Mouse (Mus musculus): ENCODE results near the gene Scube1. TPM values are rescaled to one million over a fixed set of nuclear protein-coding genes. Genes with fewer than 3 reads are reported as not detected.

Gene Scube1
- polyA plus RNA-seq, 1 experiment from 2014 or later: 10.4 TPM

DNA sequence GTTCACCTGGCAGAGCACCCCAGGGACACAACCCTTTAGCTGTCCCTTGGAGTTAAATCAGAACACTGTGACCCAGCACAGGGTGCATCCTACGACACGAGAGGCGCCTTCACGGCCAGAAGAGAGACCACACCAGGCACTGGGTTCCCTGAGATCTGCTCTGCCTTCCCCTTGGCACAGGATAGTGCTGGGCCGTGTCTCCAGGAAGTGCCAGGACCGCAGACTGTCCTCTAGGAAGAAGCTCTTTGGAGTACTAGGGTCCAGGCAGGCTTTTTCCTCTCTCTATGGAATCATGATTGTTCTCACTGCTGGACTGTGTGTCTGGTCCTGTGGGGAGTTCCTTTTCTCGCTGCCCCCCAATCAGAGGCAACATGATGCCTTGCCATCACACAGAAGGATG lies 44.5 kb downstream of the Scube1 start:
- H3K4me2 ChIP-seq: no peak overlapping the region
- H3K27me3 ChIP-seq (replicated peaks): peaks cover 12% of the 10 kb centered on the region; the same call in 1 of the 2 replicates
- no peak for ATAC-seq (ENCODE audit: low FRiP score)
- no peak overlapping the region for H3K4me3 ChIP-seq (replicated peaks)
- no peaks in the 10 kb centered on the region for H3K36me3 ChIP-seq
- WGBS: 90% methylated on average over 7 of the region's 7 CpGs
- no peak overlapping the region for H3K9ac ChIP-seq (replicated peaks)
- no peak overlapping the region for H3K27ac ChIP-seq (replicated peaks)
- peaks cover 18% of the 10 kb centered on the region for H3K4me1 ChIP-seq
- no peaks in the 10 kb centered on the region for H3K9me3 ChIP-seq (replicated peaks)

DNA sequence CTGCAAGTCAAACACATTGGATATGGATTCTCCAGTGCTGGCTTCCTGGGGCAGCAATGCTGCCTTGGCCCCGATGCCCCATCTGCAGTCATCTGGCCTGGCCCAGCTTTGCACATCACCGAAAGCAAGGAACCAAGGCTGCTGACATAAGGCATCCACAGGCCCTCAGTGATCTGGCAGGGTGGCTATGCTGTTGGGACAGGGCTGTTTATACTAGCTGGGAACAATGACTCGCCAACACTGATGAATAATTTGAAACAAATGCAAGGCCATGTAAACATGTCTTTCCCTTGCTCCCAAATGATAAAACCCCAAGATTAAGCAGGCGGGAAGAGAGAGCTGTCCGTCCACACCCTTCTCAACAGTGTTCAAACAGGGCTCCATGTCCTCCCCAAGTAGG lies 45.1 kb downstream of the Scube1 start:
- no peaks in the 10 kb centered on the region for H3K36me3 ChIP-seq
- no peak overlapping the region for H3K4me2 ChIP-seq
- H3K9me3 ChIP-seq (replicated peaks): no peaks in the 10 kb centered on the region
- H3K27me3 ChIP-seq (replicated peaks): peaks cover 16% of the 10 kb centered on the region; the same call in 1 of the 2 replicates
- H3K4me1 ChIP-seq: peaks cover 18% of the 10 kb centered on the region
- H3K4me3 ChIP-seq (replicated peaks): no peak overlapping the region
- ATAC-seq (ENCODE audit: low FRiP score): no peak
- H3K9ac ChIP-seq (replicated peaks): no peak overlapping the region
- no peak overlapping the region for H3K27ac ChIP-seq (replicated peaks)
- whole genome bisulfite sequencing: 90% methylated on average over 5 of the region's 5 CpGs

DNA sequence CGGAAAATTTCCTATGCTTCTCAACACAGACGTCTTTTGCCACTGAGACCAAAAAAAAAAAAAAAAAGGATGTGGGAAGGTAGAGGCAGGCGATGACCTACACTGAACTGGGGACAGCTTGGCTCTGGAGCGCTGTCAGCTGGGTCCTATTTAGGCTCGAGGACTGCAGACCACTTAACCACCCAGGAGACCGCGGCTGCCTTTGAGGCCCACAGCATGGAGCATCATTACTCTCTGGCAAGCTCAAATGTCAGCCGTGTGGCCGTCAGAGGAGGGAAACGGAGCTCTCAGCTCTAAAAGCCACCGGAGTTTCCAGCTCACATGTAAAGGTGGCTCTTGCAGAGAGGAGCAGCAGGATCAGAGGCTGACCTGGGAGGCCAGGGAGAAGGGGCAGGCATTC lies 46.2 kb downstream of the Scube1 start:
- no peaks in the 10 kb centered on the region for H3K36me3 ChIP-seq
- ATAC-seq (ENCODE audit: low FRiP score): no peak
- H3K27ac ChIP-seq (replicated peaks): no peak overlapping the region; the same call in 1 of the 2 replicates
- peaks cover 16% of the 10 kb centered on the region; the same call in 1 of the 2 replicates for H3K27me3 ChIP-seq (replicated peaks)
- H3K9ac ChIP-seq (replicated peaks): no peak overlapping the region
- whole genome bisulfite sequencing: 5% methylated on average over 11 of the region's 11 CpGs
- H3K4me2 ChIP-seq: no peak overlapping the region; the same call in 1 of the 2 replicates
- peaks cover 18% of the 10 kb centered on the region for H3K4me1 ChIP-seq
- H3K4me3 ChIP-seq (replicated peaks): no peak overlapping the region
- H3K9me3 ChIP-seq (replicated peaks): no peaks in the 10 kb centered on the region

DNA sequence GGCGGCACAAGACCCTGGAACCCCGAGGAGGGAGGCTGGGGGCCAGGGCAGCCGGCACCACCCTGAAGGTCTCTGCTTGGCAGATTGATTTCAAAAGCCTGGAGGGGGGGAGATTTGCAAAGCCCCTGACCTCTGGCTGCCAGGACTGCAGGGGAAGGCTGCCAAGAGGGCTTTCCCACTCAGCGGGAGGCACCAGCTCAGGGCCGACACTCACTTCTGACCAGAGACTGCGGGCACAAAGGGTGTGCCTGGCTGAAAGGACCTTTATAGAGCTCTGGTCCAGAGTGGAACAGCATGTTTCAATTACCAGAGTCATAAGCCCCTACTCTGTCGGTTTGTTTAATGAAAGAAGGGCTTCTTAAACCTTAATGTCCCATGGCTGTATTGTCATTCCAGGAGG lies 46.7 kb downstream of the Scube1 start:
- 14% methylated on average over 7 of the region's 7 CpGs for WGBS
- no peaks in the 10 kb centered on the region for H3K36me3 ChIP-seq
- H3K27me3 ChIP-seq (replicated peaks): peaks cover 16% of the 10 kb centered on the region; the same call in 1 of the 2 replicates
- H3K4me3 ChIP-seq (replicated peaks): no peak overlapping the region
- H3K27ac ChIP-seq (replicated peaks): no peak overlapping the region
- peaks cover 18% of the 10 kb centered on the region for H3K4me1 ChIP-seq
- ATAC-seq (ENCODE audit: low FRiP score): no peak
- H3K9ac ChIP-seq (replicated peaks): no peak overlapping the region
- peak overlapping the region; percentile 17; the same call in 1 of the 2 replicates for H3K4me2 ChIP-seq
- no peaks in the 10 kb centered on the region for H3K9me3 ChIP-seq (replicated peaks)

DNA sequence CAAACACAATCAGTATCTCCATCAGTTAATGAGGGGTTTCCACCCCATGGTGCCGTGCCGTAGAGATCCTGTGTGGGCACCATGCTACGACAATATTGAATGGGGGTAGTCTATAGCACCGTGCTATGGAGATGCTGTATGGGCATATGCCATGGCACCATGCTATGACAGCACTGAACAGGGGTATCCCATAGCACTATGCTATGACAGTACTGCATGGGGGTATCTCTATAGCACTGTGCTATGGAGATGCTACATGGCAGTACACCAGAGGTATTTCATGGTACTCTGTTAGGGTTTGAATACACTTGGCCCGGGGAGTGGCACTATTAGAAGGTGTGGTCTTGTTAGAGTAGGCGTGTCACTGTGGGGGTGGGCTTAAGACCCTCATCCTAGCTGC lies 47.7 kb downstream of the Scube1 start:
- Histone ChIP-seq H3K4me2 (no peak overlapping the region), H3K36me3 (no peaks in the 10 kb centered on the region), H3K27ac (replicated peaks) (no peak overlapping the region), H3K27me3 (replicated peaks) (peaks cover 16% of the 10 kb centered on the region; the same call in 1 of the 2 replicates), H3K9ac (replicated peaks) (no peak overlapping the region), H3K4me3 (replicated peaks) (no peak overlapping the region), H3K4me1 (peaks cover 18% of the 10 kb centered on the region), H3K9me3 (replicated peaks) (no peaks in the 10 kb centered on the region)
- no peak for ATAC-seq (ENCODE audit: low FRiP score)
- WGBS: 93% methylated on average over 6 of the region's 6 CpGs

DNA sequence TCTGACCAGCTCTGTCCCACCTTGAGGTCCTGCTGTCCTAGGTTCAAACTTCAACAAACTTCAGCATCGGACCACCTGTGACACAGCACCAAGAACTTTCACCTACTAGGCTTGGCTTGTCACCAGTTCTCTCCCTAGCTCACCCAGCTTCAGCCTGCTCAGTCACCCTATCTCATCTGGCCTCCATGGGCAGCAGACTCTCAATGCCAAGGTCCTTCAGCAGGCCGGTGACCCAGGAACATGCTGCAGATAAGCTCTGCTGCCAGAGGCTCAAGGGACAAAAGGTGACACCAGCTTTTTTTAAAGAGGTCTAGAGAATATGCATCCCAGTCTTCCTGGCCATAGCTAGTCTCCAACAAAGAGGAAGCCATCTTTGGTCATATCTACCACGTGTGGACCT lies 48.5 kb downstream of the Scube1 start:
- no peaks in the 10 kb centered on the region for H3K9me3 ChIP-seq (replicated peaks)
- no peak overlapping the region for H3K4me3 ChIP-seq (replicated peaks)
- no peak overlapping the region for H3K4me2 ChIP-seq
- H3K36me3 ChIP-seq: no peaks in the 10 kb centered on the region
- ATAC-seq (ENCODE audit: low FRiP score): no peak
- WGBS: 95% methylated on average over 3 of the region's 3 CpGs
- H3K27ac ChIP-seq (replicated peaks): no peak overlapping the region
- H3K27me3 ChIP-seq (replicated peaks): peaks cover 16% of the 10 kb centered on the region; the same call in 1 of the 2 replicates
- peaks cover 18% of the 10 kb centered on the region for H3K4me1 ChIP-seq
- H3K9ac ChIP-seq (replicated peaks): no peak overlapping the region

DNA sequence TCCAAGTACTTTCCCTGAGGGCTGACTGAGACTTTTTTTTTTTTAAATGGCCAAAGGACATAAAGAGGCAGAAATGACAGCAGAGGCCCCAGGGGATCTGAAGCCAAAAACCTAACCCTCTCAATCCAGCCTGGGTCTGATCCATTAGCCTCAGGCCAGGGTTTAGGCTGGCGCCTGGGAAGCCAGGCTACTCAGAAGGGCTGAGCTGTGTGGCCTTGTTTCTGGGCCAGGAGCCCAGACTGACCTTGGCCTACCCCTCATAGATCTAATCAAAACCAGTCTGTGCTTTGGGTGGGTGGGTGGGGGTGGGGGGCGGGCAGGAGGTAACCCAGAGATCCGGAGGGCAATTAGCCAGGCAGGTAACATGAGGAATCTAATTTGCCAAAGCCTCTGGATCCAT lies 51.2 kb downstream of the Scube1 start:
- H3K9ac ChIP-seq (replicated peaks): no peak overlapping the region
- 82% methylated on average over 3 of the region's 3 CpGs for WGBS
- H3K4me3 ChIP-seq (replicated peaks): no peak overlapping the region
- H3K36me3 ChIP-seq: no peaks in the 10 kb centered on the region
- H3K27me3 ChIP-seq (replicated peaks): peaks cover 11% of the 10 kb centered on the region; the same call in 1 of the 2 replicates
- peaks cover 10% of the 10 kb centered on the region for H3K4me1 ChIP-seq
- ATAC-seq (ENCODE audit: low FRiP score): no peak
- no peak overlapping the region for H3K4me2 ChIP-seq
- H3K27ac ChIP-seq (replicated peaks): no peak overlapping the region
- H3K9me3 ChIP-seq (replicated peaks): no peaks in the 10 kb centered on the region

DNA sequence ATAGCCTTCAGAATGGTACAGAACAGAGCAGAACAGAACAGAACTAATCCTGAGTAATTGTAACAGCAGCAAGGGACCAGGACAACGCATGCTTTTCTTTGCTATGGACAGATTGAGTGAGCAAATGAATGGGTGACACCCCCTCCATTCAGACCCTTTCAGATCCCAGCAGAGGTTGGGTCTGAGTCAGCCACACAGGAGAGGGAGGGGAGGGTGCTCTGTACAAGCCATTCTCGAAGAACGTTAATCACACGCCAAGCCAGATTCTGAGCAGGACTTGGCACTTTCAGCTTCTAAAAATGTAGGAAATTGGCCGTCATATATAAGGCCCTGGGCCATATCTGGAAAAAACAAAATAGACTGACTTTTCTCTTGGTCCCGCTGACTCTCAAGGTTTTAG lies 57.3 kb downstream of the Scube1 start:
- H3K9ac ChIP-seq (replicated peaks): no peak overlapping the region
- peaks cover 22% of the 10 kb centered on the region for H3K4me1 ChIP-seq
- 0 out of 2 replicates have a peak, but pooled peaks cover 4% of the 10 kb centered on the region for H3K27me3 ChIP-seq (replicated peaks)
- H3K4me2 ChIP-seq: no peak overlapping the region
- WGBS: 38% methylated on average over 6 of the region's 6 CpGs
- no peaks in the 10 kb centered on the region for H3K36me3 ChIP-seq
- no peak overlapping the region for H3K27ac ChIP-seq (replicated peaks)
- no peaks in the 10 kb centered on the region for H3K9me3 ChIP-seq (replicated peaks)
- no peak overlapping the region for H3K4me3 ChIP-seq (replicated peaks)
- no peak for ATAC-seq (ENCODE audit: low FRiP score)

DNA sequence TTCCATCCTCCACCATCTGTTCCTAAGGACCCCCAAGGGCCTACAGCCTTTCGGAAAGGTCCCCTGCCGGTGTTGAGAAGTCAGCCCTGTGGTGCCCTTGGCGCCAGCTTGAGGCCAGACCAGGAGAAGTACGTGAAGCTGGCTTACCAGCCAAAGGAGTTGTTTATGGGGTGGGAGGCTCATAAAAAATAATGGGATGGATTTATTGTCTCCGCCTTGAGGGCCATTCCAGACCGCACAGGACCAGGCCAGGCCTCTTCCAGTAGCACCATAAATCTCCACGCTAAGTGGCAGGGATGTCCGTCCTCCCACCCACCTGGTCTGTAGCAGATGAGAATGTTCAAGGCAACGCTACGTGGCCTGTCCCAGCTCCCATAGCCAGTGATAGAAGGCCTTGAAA lies 58.4 kb downstream of the Scube1 start:
- Histone ChIP-seq H3K36me3 (no peaks in the 10 kb centered on the region), H3K4me2 (no peak overlapping the region), H3K9ac (replicated peaks) (no peak overlapping the region), H3K4me1 (peaks cover 22% of the 10 kb centered on the region), H3K4me3 (replicated peaks) (no peak overlapping the region), H3K27me3 (replicated peaks) (0 out of 2 replicates have a peak, but pooled peaks cover 4% of the 10 kb centered on the region), H3K27ac (replicated peaks) (no peak overlapping the region), H3K9me3 (replicated peaks) (no peaks in the 10 kb centered on the region)
- ATAC-seq (ENCODE audit: low FRiP score): no peak; the same call in 1 of the 2 replicates
- WGBS: 27% methylated on average over 10 of the region's 10 CpGs

DNA sequence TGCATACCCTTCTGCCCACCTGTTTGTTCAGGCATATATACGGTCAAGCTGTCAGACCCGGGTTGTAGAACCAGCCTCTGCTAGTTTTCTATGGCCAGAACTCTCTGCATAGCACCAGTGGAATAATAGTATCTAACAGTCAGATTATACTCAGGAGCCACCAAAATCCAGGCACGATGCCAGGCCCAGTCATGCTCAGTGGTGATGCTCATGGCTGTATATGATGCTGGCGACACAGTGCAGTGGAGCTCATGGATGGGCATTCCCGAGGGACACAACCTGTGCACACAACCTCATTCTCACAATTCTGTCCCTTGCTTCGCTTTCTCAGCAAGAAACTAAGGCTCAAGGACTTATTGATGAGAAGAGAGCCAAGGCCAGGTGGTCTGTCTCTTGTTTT lies 58.8 kb downstream of the Scube1 start:
- WGBS: 68% methylated on average over 6 of the region's 6 CpGs
- Histone ChIP-seq H3K36me3 (no peaks in the 10 kb centered on the region), H3K9ac (replicated peaks) (no peak overlapping the region), H3K9me3 (replicated peaks) (no peaks in the 10 kb centered on the region), H3K4me3 (replicated peaks) (no peak overlapping the region), H3K4me1 (peaks cover 22% of the 10 kb centered on the region), H3K27ac (replicated peaks) (no peak overlapping the region), H3K27me3 (replicated peaks) (0 out of 2 replicates have a peak, but pooled peaks cover 4% of the 10 kb centered on the region), H3K4me2 (no peak overlapping the region)
- no peak; the same call in 1 of the 2 replicates for ATAC-seq (ENCODE audit: low FRiP score)

DNA sequence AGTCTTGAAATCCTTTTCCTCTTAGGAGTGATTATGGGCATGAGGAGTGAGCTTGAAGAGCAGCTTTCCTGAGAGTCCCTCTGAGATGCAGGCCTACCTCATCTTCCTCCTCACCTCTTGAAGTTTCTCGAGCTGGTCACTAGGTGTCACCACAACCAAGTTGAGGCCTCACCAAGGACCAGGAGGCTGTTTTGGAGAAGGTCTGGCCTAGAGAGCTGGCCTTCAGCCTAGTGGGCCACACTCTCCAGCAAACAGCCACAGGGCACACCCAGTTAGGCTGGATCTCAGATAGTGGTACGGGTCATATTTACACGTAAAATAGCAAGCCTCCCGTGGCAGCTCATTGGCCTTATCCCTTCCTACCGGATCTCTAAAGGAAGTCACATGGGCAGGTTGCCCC lies 60.1 kb downstream of the Scube1 start:
- no peak for ATAC-seq (ENCODE audit: low FRiP score)

DNA sequence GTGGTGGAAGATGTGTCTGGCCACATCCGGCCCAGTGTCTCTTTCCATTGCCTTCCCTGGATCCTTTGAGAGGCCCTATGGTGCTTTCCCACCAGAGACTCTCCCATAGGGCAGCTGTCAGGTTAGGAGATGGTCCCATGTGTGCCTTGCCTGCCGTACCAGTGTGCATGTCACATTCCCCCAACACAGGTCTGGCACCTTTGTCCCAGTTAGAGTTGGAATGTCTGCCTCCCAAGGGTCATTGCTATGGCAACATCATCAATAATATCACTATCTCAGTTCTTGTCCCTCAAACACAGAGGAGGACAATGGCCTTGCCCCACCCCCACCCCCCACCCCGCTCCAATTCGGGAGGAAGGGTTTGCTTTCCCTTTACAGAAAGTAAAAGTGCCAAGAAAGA lies 61.8 kb downstream of the Scube1 start:
- H3K27ac ChIP-seq (replicated peaks): no peak overlapping the region
- 34% methylated on average over 4 of the region's 4 CpGs for WGBS
- ATAC-seq (ENCODE audit: low FRiP score): no peak
- H3K9ac ChIP-seq (replicated peaks): no peak overlapping the region
- H3K36me3 ChIP-seq: no peaks in the 10 kb centered on the region
- no peaks in the 10 kb centered on the region for H3K9me3 ChIP-seq (replicated peaks)
- peaks cover 22% of the 10 kb centered on the region for H3K4me1 ChIP-seq
- no peaks in the 10 kb centered on the region for H3K27me3 ChIP-seq (replicated peaks)
- no peak overlapping the region for H3K4me3 ChIP-seq (replicated peaks)
- H3K4me2 ChIP-seq: no peak overlapping the region

More for the DNA sequence above, 60.1 kb downstream of the Scube1 start:
- Histone ChIP-seq H3K36me3 (no peaks in the 10 kb centered on the region), H3K4me3 (replicated peaks) (no peak overlapping the region), H3K27me3 (replicated peaks) (0 out of 2 replicates have a peak, but pooled peaks cover under 1% of the 10 kb centered on the region), H3K9ac (replicated peaks) (no peak overlapping the region), H3K9me3 (replicated peaks) (no peaks in the 10 kb centered on the region), H3K4me1 (peaks cover 22% of the 10 kb centered on the region), H3K27ac (replicated peaks) (no peak overlapping the region), H3K4me2 (no peak overlapping the region)
- WGBS: 60% methylated on average over 5 of the region's 5 CpGs
